Mouse (Mus musculus): Measurements from ENCODE around the gene Gm9887. TPM values are rescaled to one million over a fixed set of nuclear protein-coding genes. Genes with fewer than 3 reads are reported as not detected.

The Gm9887 gene
- polyA plus RNA-seq, 1 experiment from 2014 or later: 0.74 TPM

- no peak overlapping the region for H3K9ac ChIP-seq (replicated peaks; ENCODE audit: low read depth, low read length)
- no peak overlapping the region for H3K4me3 ChIP-seq (ENCODE audit: low read depth, low read length)
- no peaks in the 10 kb centered on the region for H3K36me3 ChIP-seq (ENCODE audit: control insufficient read depth, insufficient read depth, low read length)
- no peak for ATAC-seq (ENCODE audit: insufficient number of reproducible peaks, insufficient read depth, low FRiP score, low read depth)
- peaks cover 7% of the 10 kb centered on the region; the same call in 1 of the 2 replicates for H3K4me1 ChIP-seq (ENCODE audit: control insufficient read depth, insufficient read depth, low read length)
- H3K27ac ChIP-seq (ENCODE audit: low read length): no peak overlapping the region
- 16% methylated on average over 5 of the region's 5 CpGs for WGBS
- no peaks in the 10 kb centered on the region for H3K27me3 ChIP-seq (ENCODE audit: control insufficient read depth, insufficient read depth, low read length)
- no peak overlapping the region for H3K4me2 ChIP-seq (replicated peaks; ENCODE audit: low read depth, low read length)
- H3K9me3 ChIP-seq (ENCODE audit: control insufficient read depth, low read depth, low read length): no peaks in the 10 kb centered on the region
Measured at GRCm38 (mm10) chr12:69360655-69360996, 11.6 kb downstream of the Gm9887 start.

- Histone ChIP-seq H3K4me3 (ENCODE audit: low read depth, low read length) (peak overlapping the region; percentile 90), H3K4me2 (replicated peaks; ENCODE audit: low read depth, low read length) (peak overlapping the region; percentile 73), H3K27ac (ENCODE audit: low read length) (0 out of 2 replicates have a peak overlapping the region, but pooled peaks have one; percentile 10), H3K9me3 (ENCODE audit: control insufficient read depth, low read depth, low read length) (no peaks in the 10 kb centered on the region), H3K27me3 (ENCODE audit: control insufficient read depth, insufficient read depth, low read length) (no peaks in the 10 kb centered on the region), H3K9ac (replicated peaks; ENCODE audit: low read depth, low read length) (peak overlapping the region; percentile 46), H3K4me1 (ENCODE audit: control insufficient read depth, insufficient read depth, low read length) (peaks cover 4% of the 10 kb centered on the region; the same call in 1 of the 2 replicates), H3K36me3 (ENCODE audit: control insufficient read depth, insufficient read depth, low read length) (peaks cover 13% of the 10 kb centered on the region; the same call in 1 of the 2 replicates)
- WGBS: 7% methylated on average over 13 of the region's 13 CpGs
- no peak for ATAC-seq (ENCODE audit: insufficient number of reproducible peaks, insufficient read depth, low FRiP score, low read depth)
Measured at GRCm38 (mm10) chr12:69357300-69357646, 15.0 kb downstream of the Gm9887 start.

GRCm38 (mm10) chr12:69356546-69357299 is 15.5 kb downstream of the Gm9887 start, which contains the start of gene Nemf:
Gene Nemf (minus strand): TSS chr12:69357165.
- peaks cover 18% of the 10 kb centered on the region; the same call in 1 of the 2 replicates for H3K36me3 ChIP-seq (ENCODE audit: control insufficient read depth, insufficient read depth, low read length)
- H3K9me3 ChIP-seq (ENCODE audit: control insufficient read depth, low read depth, low read length): no peaks in the 10 kb centered on the region
- H3K4me1 ChIP-seq (ENCODE audit: control insufficient read depth, insufficient read depth, low read length): 0 out of 2 replicates have a peak, but pooled peaks cover 2% of the 10 kb centered on the region
- H3K27ac ChIP-seq (ENCODE audit: low read length): peak within 1 kb of the TSS; percentile 63; the same call in 1 of the 2 replicates
- H3K4me3 ChIP-seq (ENCODE audit: low read depth, low read length): peak within 1 kb of the TSS; percentile 90
- peak within 1 kb of the TSS; percentile 73 for H3K4me2 ChIP-seq (replicated peaks; ENCODE audit: low read depth, low read length)
- 2% methylated on average over 45 of the region's 50 CpGs for WGBS
- H3K9ac ChIP-seq (replicated peaks; ENCODE audit: low read depth, low read length): peak within 1 kb of the TSS; percentile 89
- peak; percentile 70 for ATAC-seq (ENCODE audit: insufficient number of reproducible peaks, insufficient read depth, low FRiP score, low read depth)
- no peaks in the 10 kb centered on the region for H3K27me3 ChIP-seq (ENCODE audit: control insufficient read depth, insufficient read depth, low read length)

- Histone ChIP-seq H3K9ac (replicated peaks; ENCODE audit: low read depth, low read length) (no peak overlapping the region), H3K36me3 (ENCODE audit: control insufficient read depth, insufficient read depth, low read length) (peaks cover 47% of the 10 kb centered on the region), H3K27me3 (ENCODE audit: control insufficient read depth, insufficient read depth, low read length) (no peaks in the 10 kb centered on the region), H3K27ac (ENCODE audit: low read length) (no peak overlapping the region), H3K4me2 (replicated peaks; ENCODE audit: low read depth, low read length) (no peak overlapping the region), H3K9me3 (ENCODE audit: control insufficient read depth, low read depth, low read length) (no peaks in the 10 kb centered on the region), H3K4me3 (ENCODE audit: low read depth, low read length) (no peak overlapping the region), H3K4me1 (ENCODE audit: control insufficient read depth, insufficient read depth, low read length) (0 out of 2 replicates have a peak, but pooled peaks cover 2% of the 10 kb centered on the region)
- 78% methylated on average over 1 of the region's 1 CpGs for WGBS
- no peak for ATAC-seq (ENCODE audit: insufficient number of reproducible peaks, insufficient read depth, low FRiP score, low read depth)
Measured at GRCm38 (mm10) chr12:69351685-69352084, 20.6 kb downstream of the Gm9887 start.

- no peak for ATAC-seq (ENCODE audit: insufficient number of reproducible peaks, insufficient read depth, low FRiP score, low read depth)
- H3K9me3 ChIP-seq (ENCODE audit: control insufficient read depth, low read depth, low read length): no peaks in the 10 kb centered on the region
- no peak overlapping the region for H3K4me3 ChIP-seq (ENCODE audit: low read depth, low read length)
- peaks cover 59% of the 10 kb centered on the region for H3K36me3 ChIP-seq (ENCODE audit: control insufficient read depth, insufficient read depth, low read length)
- H3K27ac ChIP-seq (ENCODE audit: low read length): no peak overlapping the region
- 83% methylated on average over 2 of the region's 2 CpGs for WGBS
- no peak overlapping the region for H3K4me2 ChIP-seq (replicated peaks; ENCODE audit: low read depth, low read length)
- H3K27me3 ChIP-seq (ENCODE audit: control insufficient read depth, insufficient read depth, low read length): no peaks in the 10 kb centered on the region
- H3K9ac ChIP-seq (replicated peaks; ENCODE audit: low read depth, low read length): no peak overlapping the region
- no peaks in the 10 kb centered on the region for H3K4me1 ChIP-seq (ENCODE audit: control insufficient read depth, insufficient read depth, low read length)
Measured at GRCm38 (mm10) chr12:69349928-69350327, 22.3 kb downstream of the Gm9887 start.

- WGBS: 85% methylated on average over 2 of the region's 2 CpGs
- Histone ChIP-seq H3K4me1 (ENCODE audit: control insufficient read depth, insufficient read depth, low read length) (no peaks in the 10 kb centered on the region), H3K4me3 (ENCODE audit: low read depth, low read length) (no peak overlapping the region), H3K36me3 (ENCODE audit: control insufficient read depth, insufficient read depth, low read length) (peaks cover 43% of the 10 kb centered on the region), H3K27ac (ENCODE audit: low read length) (no peak overlapping the region), H3K9me3 (ENCODE audit: control insufficient read depth, low read depth, low read length) (no peaks in the 10 kb centered on the region), H3K4me2 (replicated peaks; ENCODE audit: low read depth, low read length) (no peak overlapping the region), H3K27me3 (ENCODE audit: control insufficient read depth, insufficient read depth, low read length) (no peaks in the 10 kb centered on the region), H3K9ac (replicated peaks; ENCODE audit: low read depth, low read length) (no peak overlapping the region)
- no peak for ATAC-seq (ENCODE audit: insufficient number of reproducible peaks, insufficient read depth, low FRiP score, low read depth)
Measured at GRCm38 (mm10) chr12:69333547-69333946, 38.7 kb downstream of the Gm9887 start.

GRCm38 (mm10) chr12:69332147-69332546 is 40.1 kb downstream of the Gm9887 start:
- Histone ChIP-seq H3K36me3 (ENCODE audit: control insufficient read depth, insufficient read depth, low read length) (peaks cover 45% of the 10 kb centered on the region), H3K27ac (ENCODE audit: low read length) (no peak overlapping the region), H3K4me1 (ENCODE audit: control insufficient read depth, insufficient read depth, low read length) (no peaks in the 10 kb centered on the region), H3K9ac (replicated peaks; ENCODE audit: low read depth, low read length) (no peak overlapping the region), H3K9me3 (ENCODE audit: control insufficient read depth, low read depth, low read length) (no peaks in the 10 kb centered on the region), H3K4me2 (replicated peaks; ENCODE audit: low read depth, low read length) (no peak overlapping the region), H3K27me3 (ENCODE audit: control insufficient read depth, insufficient read depth, low read length) (no peaks in the 10 kb centered on the region), H3K4me3 (ENCODE audit: low read depth, low read length) (no peak overlapping the region)
- 96% methylated on average over 1 of the region's 1 CpGs for WGBS
- no peak for ATAC-seq (ENCODE audit: insufficient number of reproducible peaks, insufficient read depth, low FRiP score, low read depth)

GRCm38 (mm10) chr12:69331187-69331586 is 41.1 kb downstream of the Gm9887 start:
- 88% methylated on average over 3 of the region's 3 CpGs for WGBS
- Histone ChIP-seq H3K4me1 (ENCODE audit: control insufficient read depth, insufficient read depth, low read length) (no peaks in the 10 kb centered on the region), H3K4me3 (ENCODE audit: low read depth, low read length) (no peak overlapping the region), H3K4me2 (replicated peaks; ENCODE audit: low read depth, low read length) (no peak overlapping the region), H3K27me3 (ENCODE audit: control insufficient read depth, insufficient read depth, low read length) (no peaks in the 10 kb centered on the region), H3K36me3 (ENCODE audit: control insufficient read depth, insufficient read depth, low read length) (peaks cover 40% of the 10 kb centered on the region), H3K9me3 (ENCODE audit: control insufficient read depth, low read depth, low read length) (no peaks in the 10 kb centered on the region), H3K27ac (ENCODE audit: low read length) (no peak overlapping the region), H3K9ac (replicated peaks; ENCODE audit: low read depth, low read length) (no peak overlapping the region)
- no peak for ATAC-seq (ENCODE audit: insufficient number of reproducible peaks, insufficient read depth, low FRiP score, low read depth)

All from stomach, embryonic 14.5 days (tissue).